ENCODE assay signal across 16 mouse cellular contexts in the genomic region with DNA sequence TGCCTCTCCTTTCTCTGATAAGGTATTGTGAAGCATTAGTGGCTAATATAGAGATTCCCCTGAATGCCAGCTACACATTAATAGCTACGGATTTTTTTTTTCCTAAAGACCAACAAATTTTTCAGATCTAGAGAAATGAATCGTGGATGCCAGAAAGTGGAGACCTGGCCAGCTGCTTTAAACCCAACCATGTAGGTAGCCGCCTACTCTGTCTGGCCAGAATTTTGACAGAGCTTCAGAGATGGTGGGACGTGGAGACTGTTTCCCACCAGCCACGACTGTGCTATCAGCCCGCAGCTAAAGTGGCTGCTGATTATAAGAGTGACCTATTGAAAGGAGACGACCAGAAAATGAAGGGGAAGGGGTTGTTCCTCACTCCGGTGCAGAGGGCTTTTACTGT. TPM values are rescaled to one million over a fixed set of nuclear protein-coding genes. Genes with fewer than 3 reads are reported as not detected.
DNase-seq lines count a peak whose midpoint lies in the region; ATAC-seq and TF ChIP-seq lines count a peak whose summit lies in the region.
"Had no signal": no experiment of that assay in that cellular context is flagged by ENCODE, and none has a peak within 500 bp of the region (broad histone marks: within the 10 kb centered on the region; RNA-seq: fewer than 3 reads in every experiment).

No protein-coding gene starts in this region.

- 0 out of 2 replicates have a peak, but pooled peaks cover 5% of the 10 kb centered on the region for H3K36me3 ChIP-seq in heart, embryonic 12.5 days
- no peaks in the 10 kb centered on the region for H3K36me3 ChIP-seq in kidney, embryonic 15.5 days
- H3K36me3 ChIP-seq in myocyte (ENCODE audit: control insufficient read depth, insufficient read depth) = no peaks in the 10 kb centered on the region
- H3K36me3 ChIP-seq: forebrain, embryonic 10.5 days; hindbrain, embryonic 15.5 days; midbrain, embryonic 12.5 days had no signal

- WGBS in heart, embryonic 12.5 days = 30% methylated on average over 8 of the region's 8 CpGs
- 72% methylated on average over 8 of the region's 8 CpGs for WGBS in kidney, embryonic 15.5 days

- TF ChIP-seq POLR2A in myocyte (IDR thresholded peaks at IDR 0.05; ENCODE audit: insufficient read length, low read depth) = no peak

- no peaks in the 10 kb centered on the region for H3K27me3 ChIP-seq in heart, embryonic 12.5 days (replicated peaks)
- H3K27me3 ChIP-seq in kidney, embryonic 15.5 days = no peaks in the 10 kb centered on the region
- no peaks in the 10 kb centered on the region for H3K27me3 ChIP-seq in myocyte (ENCODE audit: control insufficient read depth, insufficient read depth, insufficient read length)
- H3K27me3 ChIP-seq: hindbrain, embryonic 15.5 days; midbrain, embryonic 12.5 days had no signal

- intact Hi-C loops in heart, postnatal 10 days (cut with DNase I) = loop anchor here (10.0 kb wide), 1 partner anchor 103 kb away; the partner anchor contains the start of gene Bhlhe41

- no peak overlapping the region for H3ac ChIP-seq in myocyte (ENCODE audit: control insufficient read depth, insufficient read length)

- no peak overlapping the region for H3K9ac ChIP-seq in heart, embryonic 12.5 days
- H3K9ac ChIP-seq in kidney, embryonic 15.5 days = no peak overlapping the region
- H3K9ac ChIP-seq: hindbrain, embryonic 15.5 days; midbrain, embryonic 12.5 days had no signal

- H3K4me3 ChIP-seq in heart, embryonic 12.5 days = no peak overlapping the region
- H3K4me3 ChIP-seq in kidney, embryonic 15.5 days (replicated peaks) = no peak overlapping the region
- H3K4me3 ChIP-seq in brown adipose tissue, adult 24 weeks (ENCODE audit: insufficient read depth, low read depth, low read length) = no peak overlapping the region
- no peak overlapping the region for H3K4me3 ChIP-seq in myocyte
- H3K4me3 ChIP-seq: forebrain, embryonic 10.5 days; hindbrain, embryonic 15.5 days; left cerebral cortex, adult 2 months; midbrain, embryonic 12.5 days had no signal

- peaks cover 4% of the 10 kb centered on the region; the same call in 1 of the 2 replicates for H3K9me3 ChIP-seq in heart, embryonic 12.5 days (replicated peaks)
- H3K9me3 ChIP-seq in kidney, embryonic 15.5 days (replicated peaks) = no peaks in the 10 kb centered on the region
- H3K9me3 ChIP-seq: forebrain, embryonic 10.5 days; hindbrain, embryonic 15.5 days; midbrain, embryonic 12.5 days had no signal

- ATAC-seq in heart, embryonic 12.5 days (ENCODE audit: insufficient number of reproducible peaks, low FRiP score) = no peak
- ATAC-seq in kidney, embryonic 15.5 days (replicated peaks; ENCODE audit: low FRiP score) = no peak

- DNase-seq in heart, postnatal 10 days = no peak
- no peak for DNase-seq in kidney, postnatal 10 days
- DNase-seq in gastrocnemius, adult 18-20 months (ENCODE audit: low spot score) = no peak
- DNase-seq in embryo, embryonic 9.5 days (ENCODE audit: extremely low spot score) = no peak
- DNase-seq: kidney, adult 8-10 months; liver; right cerebral cortex, postnatal 14 days; thymus, adult 2 months had no signal

- no peak overlapping the region for H3K4me2 ChIP-seq in heart, embryonic 12.5 days
- no peak overlapping the region for H3K4me2 ChIP-seq in kidney, embryonic 15.5 days
- H3K4me2 ChIP-seq in myocyte (ENCODE audit: low read depth) = peak overlapping the region; percentile 72
- H3K4me2 ChIP-seq: hindbrain, embryonic 15.5 days; midbrain, embryonic 12.5 days had no signal

- H3K27ac ChIP-seq in heart, embryonic 12.5 days (ENCODE audit: poor library complexity, severe bottlenecking) = peak overlapping the region; percentile 59
- H3K27ac ChIP-seq in kidney, embryonic 15.5 days = 0 out of 2 replicates have a peak overlapping the region, but pooled peaks have one; percentile 70
- H3K27ac ChIP-seq in brown adipose tissue, adult 24 weeks (replicated peaks; ENCODE audit: low read depth, low read length) = peak overlapping the region; percentile 61
- H3K27ac ChIP-seq: forebrain, embryonic 10.5 days; hindbrain, embryonic 15.5 days; left cerebral cortex, adult 2 months; midbrain, embryonic 12.5 days had no signal

- peaks cover 34% of the 10 kb centered on the region for H3K4me1 ChIP-seq in heart, embryonic 12.5 days (replicated peaks)
- H3K4me1 ChIP-seq in kidney, embryonic 15.5 days = 0 out of 2 replicates have a peak, but pooled peaks cover 10% of the 10 kb centered on the region
- H3K4me1 ChIP-seq in brown adipose tissue, adult 24 weeks (ENCODE audit: control insufficient read depth, insufficient read depth, insufficient read length, low read length) = peaks cover 9% of the 10 kb centered on the region; the same call in 1 of the 2 replicates
- H3K4me1 ChIP-seq: forebrain, embryonic 10.5 days; midbrain, embryonic 12.5 days had no signal

- H3K79me2 ChIP-seq in myocyte (ENCODE audit: control insufficient read depth, insufficient read depth) = no peaks in the 10 kb centered on the region

TF ChIP-seq in myocyte, 11 proteins besides CTCF, POLR2A, EP300 and RAD21:
- TF ChIP-seq POLR2AphosphoS2 (IDR thresholded peaks at IDR 0.05; ENCODE audit: insufficient read length, low read depth) (no peak), TCF3 (IDR thresholded peaks at IDR 0.05; ENCODE audit: insufficient read length, low read depth) (no peak), MYOG (IDR thresholded peaks at IDR 0.05; ENCODE audit: control insufficient read depth in 1 of 3, insufficient read depth in 1 of 3, insufficient read length in 2 of 3, low read depth in 2 of 3) (no peak), E2F4 (IDR thresholded peaks at IDR 0.05; ENCODE audit: insufficient read depth) (no peak), SRF (IDR thresholded peaks at IDR 0.05; ENCODE audit: control insufficient read depth, insufficient read length, low read depth) (no peak), REST (IDR thresholded peaks at IDR 0.05; ENCODE audit: insufficient read depth, insufficient read length) (no peak), CEBPB (IDR thresholded peaks at IDR 0.05; ENCODE audit: insufficient read depth, poor library complexity, severe bottlenecking) (no peak), TCF12 (IDR thresholded peaks at IDR 0.05; ENCODE audit: insufficient read depth, poor library complexity, severe bottlenecking) (no peak), USF1 (IDR thresholded peaks at IDR 0.05; ENCODE audit: low read depth) (no peak), MYOD1 (IDR thresholded peaks at IDR 0.05; ENCODE audit: control insufficient read depth in 1 of 3, insufficient read length in 2 of 3, low read depth in 2 of 3) (no peak), MAX (IDR thresholded peaks at IDR 0.05; ENCODE audit: low read depth) (no peak)

RNA-seq across cellular contexts. Expression of gene Sspn, which starts 36.3 kb away (rescaled TPM):
- polyA plus RNA-seq in heart, embryonic 12.5 days (2016; fragmentation: Nextera tagmentation; extraction: Ambion mirVana) = 64.9 and 68.6 TPM in 2 replicates
- 100 to 1,000 TPM; 122 to 147 TPM for total RNA-seq in heart, postnatal 10 days (2021)
- polyA plus RNA-seq in kidney, embryonic 15.5 days (2015; fragmentation: Nextera tagmentation; extraction: Ambion mirVana) = 10.2 and 11.8 TPM in 2 replicates
- polyA plus RNA-seq in brown adipose tissue, adult 24 weeks (2012; ENCODE audit: insufficient read depth, insufficient read length, missing spikeins) = 20.9 and 26.7 TPM in 2 replicates
- 16.8 TPM for polyA plus RNA-seq in myocyte (2012; fragmentation: generic; extraction: Trizol)
- 10 to 100 TPM; 39.5 to 43.1 TPM for total RNA-seq in gastrocnemius, adult 18-20 months (2021)
